Mouse (Mus musculus) MEL (cell line): ENCODE data around the gene Col15a1.
A peak's percentile ranks its signal among the peaks of the same experiment; 100 is the strongest.

Source experiments
- CTCF ChIP-seq, 3 experiments: IDR thresholded peaks in 2 of 3; conservative IDR thresholded peaks in 1 of 3; 2 replicates each; pipeline ENCODE4 v1.5.1; 2011 to 2012; ENCODE audit warnings: low read length in 3 of 3, low read depth in 2 of 3, mild to moderate bottlenecking in 2 of 3, improper control_type of control experiment in 1 of 3, inconsistent platforms in 1 of 3, mixed read lengths in 1 of 3, moderate library complexity in 1 of 3; ENCODE audit not compliant: control insufficient read depth in 1 of 3, insufficient read depth in 1 of 3, poor library complexity in 1 of 3, severe bottlenecking in 1 of 3
- E2F4 ChIP-seq: IDR thresholded peaks from 2 replicates; pipeline ENCODE4 v1.6.1; 2011; ENCODE audit warnings: low read depth, low read length, improper control_type of control experiment, borderline replicate concordance
- ETS1 ChIP-seq: IDR thresholded peaks from 2 replicates; pipeline ENCODE4 v1.6.1; 2012; ENCODE audit warnings: low read depth, mild to moderate bottlenecking, inconsistent platforms, low read length, improper control_type of control experiment, moderate library complexity
- GATA1 ChIP-seq: IDR thresholded peaks from 2 replicates; pipeline ENCODE4 v1.6.1; 2011; ENCODE audit warnings: low read depth, low read length, improper control_type of control experiment
- MEF2A ChIP-seq: IDR thresholded peaks from 2 replicates; pipeline ENCODE4 v1.6.1; 2014; ENCODE audit warnings: low read depth, mild to moderate bottlenecking, inconsistent platforms, low read length, improper control_type of control experiment; ENCODE audit not compliant: poor library complexity, insufficient replicate concordance, severe bottlenecking; ENCODE audit errors: extremely low read depth
- MYC ChIP-seq: IDR thresholded peaks from 2 replicates; pipeline ENCODE4 v1.6.1; 2011; ENCODE audit warnings: low read depth, mild to moderate bottlenecking, low read length, improper control_type of control experiment, moderate library complexity
- POLR2A ChIP-seq, 2 experiments: IDR thresholded peaks; 2 replicates each; pipeline ENCODE4 v1.6.1; 2011 to 2012; ENCODE audit warnings: low read length in 2 of 2, mild to moderate bottlenecking in 2 of 2, control low read depth in 1 of 2, improper control_type of control experiment in 1 of 2, low read depth in 1 of 2, moderate library complexity in 1 of 2; ENCODE audit not compliant: control insufficient read depth in 1 of 2, insufficient read depth in 1 of 2, poor library complexity in 1 of 2
- POLR2AphosphoS2 ChIP-seq: IDR thresholded peaks from 2 replicates; pipeline ENCODE4 v1.6.1; 2011; ENCODE audit warnings: low read length, improper control_type of control experiment
- POLR2AphosphoS5 ChIP-seq: IDR thresholded peaks from 2 replicates; pipeline ENCODE4 v1.6.1; 2012; ENCODE audit warnings: low read depth, borderline replicate concordance, mild to moderate bottlenecking, inconsistent platforms, low read length, moderate library complexity, mixed read lengths
- RAD21 ChIP-seq: IDR thresholded peaks from 2 replicates; pipeline ENCODE4 v1.6.1; 2011; ENCODE audit warnings: mild to moderate bottlenecking, low read depth, low read length, improper control_type of control experiment
- USF2 ChIP-seq, 2 experiments: IDR thresholded peaks; 2 replicates each; pipeline ENCODE4 v1.6.1; 2011 to 2012; ENCODE audit warnings: improper control_type of control experiment in 2 of 2, low read length in 2 of 2, borderline replicate concordance in 1 of 2, inconsistent platforms in 1 of 2, low read depth in 1 of 2, mild to moderate bottlenecking in 1 of 2; ENCODE audit not compliant: insufficient read depth in 1 of 2

DNA sequence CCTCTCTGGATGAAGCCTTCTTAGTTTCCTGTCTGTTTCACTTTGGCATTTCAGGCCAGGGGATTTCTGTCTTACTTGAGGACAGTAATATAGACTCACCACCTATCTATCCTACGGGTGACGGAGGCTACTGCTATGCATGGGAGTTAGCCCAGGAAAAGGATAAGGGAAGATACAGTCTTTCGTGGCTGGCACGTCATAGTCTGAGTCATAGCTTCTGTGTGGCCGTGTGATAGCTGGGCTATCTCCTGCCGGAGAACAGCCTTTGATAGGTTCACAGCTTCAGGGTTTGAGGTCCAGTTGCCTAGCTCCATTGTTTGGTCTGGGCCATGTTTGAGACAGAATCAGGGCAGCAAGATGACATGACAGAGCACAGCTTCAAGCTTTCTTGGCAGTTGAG is 70.4 kb downstream of the Col15a1 start:
- TF ChIP-seq GATA1 (peak; percentile 79), CTCF (IDR thresholded peaks at IDR 0.05 in 2 of 3, conservative IDR thresholded peaks at IDR 0.05 in 1 of 3; ENCODE audit: control insufficient read depth in 1 of 3, insufficient read depth in 1 of 3, low read depth in 2 of 3, low read length in 3 of 3, poor library complexity in 1 of 3, severe bottlenecking in 1 of 3) (no peak), POLR2AphosphoS5 (no peak), POLR2AphosphoS2 (no peak), POLR2A (IDR thresholded peaks at IDR 0.05; ENCODE audit: control insufficient read depth in 1 of 2, insufficient read depth in 1 of 2, low read depth in 1 of 2, low read length in 2 of 2, poor library complexity in 1 of 2) (no peak), E2F4 (no peak), RAD21 (no peak), ETS1 (peak; percentile 83), MYC (no peak), USF2 (IDR thresholded peaks at IDR 0.05; ENCODE audit: borderline replicate concordance in 1 of 2, insufficient read depth in 1 of 2, low read depth in 1 of 2, low read length in 2 of 2) (no peak), MEF2A (no peak)
